Comparison of ENCODE assay signal across 43 mouse cellular contexts in genomic region chr3:20295546-20295945, GRCm38 (mm10). TPM values are rescaled to one million over a fixed set of nuclear protein-coding genes. Genes with fewer than 3 reads are reported as not detected.
"Had no signal": no experiment of that assay in that cellular context is flagged by ENCODE, and none has a peak within 500 bp of the region (broad histone marks: within the 10 kb centered on the region; RNA-seq: fewer than 3 reads in every experiment).

No protein-coding gene starts in this region.

- DNase-seq: left cerebral cortex, postnatal 4 days; liver; liver, embryonic 13.5 days; liver, postnatal 0 days; lung, adult 18-20 months; lung, adult 2 months; lung, embryonic 14.5 days; lung, postnatal 10 days; lung, postnatal 14 days; lung, postnatal 36 days; lung, postnatal 4 days; midbrain, embryonic 14.5 days had no signal

- H3K36me3 ChIP-seq: limb, embryonic 10.5 days; limb, embryonic 12.5 days; limb, embryonic 13.5 days; limb, embryonic 15.5 days; liver, embryonic 12.5 days; liver, embryonic 13.5 days; liver, embryonic 15.5 days; lung, embryonic 15.5 days; midbrain, embryonic 10.5 days; midbrain, embryonic 12.5 days; midbrain, embryonic 13.5 days; midbrain, embryonic 15.5 days; neural tube, embryonic 12.5 days had no signal

- H3K4me1 ChIP-seq: limb, embryonic 10.5 days; limb, embryonic 12.5 days; limb, embryonic 13.5 days; limb, embryonic 15.5 days; liver, embryonic 13.5 days; liver, embryonic 15.5 days; lung, embryonic 15.5 days; midbrain, embryonic 10.5 days; midbrain, embryonic 12.5 days; midbrain, embryonic 13.5 days; midbrain, embryonic 15.5 days; neural tube, embryonic 12.5 days had no signal

- H3K27ac ChIP-seq: limb, embryonic 10.5 days; limb, embryonic 12.5 days; limb, embryonic 13.5 days; limb, embryonic 15.5 days; liver, embryonic 12.5 days; liver, embryonic 13.5 days; liver, embryonic 14.5 days; liver, embryonic 15.5 days; lung, embryonic 15.5 days; midbrain, embryonic 10.5 days; midbrain, embryonic 12.5 days; midbrain, embryonic 13.5 days; midbrain, embryonic 15.5 days; neural tube, embryonic 12.5 days had no signal

- H3K4me3 ChIP-seq: limb, embryonic 10.5 days; limb, embryonic 12.5 days; limb, embryonic 13.5 days; limb, embryonic 15.5 days; liver, embryonic 12.5 days; liver, embryonic 13.5 days; liver, embryonic 15.5 days; lung, embryonic 15.5 days; megakaryocyte, embryonic 14.5 days; midbrain, embryonic 10.5 days; midbrain, embryonic 12.5 days; midbrain, embryonic 13.5 days; midbrain, embryonic 15.5 days; myocyte; neural tube, embryonic 12.5 days had no signal

- H3K9me3 ChIP-seq: limb, embryonic 10.5 days; limb, embryonic 12.5 days; limb, embryonic 13.5 days; limb, embryonic 15.5 days; liver, embryonic 12.5 days; liver, embryonic 13.5 days; liver, embryonic 15.5 days; lung, embryonic 15.5 days; megakaryocyte, embryonic 14.5 days; midbrain, embryonic 10.5 days; midbrain, embryonic 12.5 days; midbrain, embryonic 13.5 days; midbrain, embryonic 15.5 days; neural tube, embryonic 12.5 days had no signal

- H3K9ac ChIP-seq: limb, embryonic 12.5 days; limb, embryonic 13.5 days; limb, embryonic 15.5 days; liver, embryonic 12.5 days; liver, embryonic 13.5 days; liver, embryonic 14.5 days; liver, embryonic 15.5 days; liver, postnatal 0 days; lung, embryonic 14.5 days; lung, embryonic 15.5 days; midbrain, embryonic 12.5 days; midbrain, embryonic 13.5 days; midbrain, embryonic 15.5 days; neural tube, embryonic 12.5 days had no signal

- H3K27me3 ChIP-seq: limb, embryonic 12.5 days; limb, embryonic 13.5 days; limb, embryonic 15.5 days; liver, embryonic 12.5 days; liver, embryonic 13.5 days; liver, embryonic 15.5 days; lung, embryonic 15.5 days; megakaryocyte, embryonic 14.5 days; midbrain, embryonic 12.5 days; midbrain, embryonic 13.5 days; midbrain, embryonic 15.5 days; neural tube, embryonic 12.5 days had no signal

- ATAC-seq: liver, embryonic 12.5 days; liver, postnatal 0 days; lung, postnatal 0 days; midbrain, embryonic 13.5 days; midbrain, embryonic 15.5 days; midbrain, embryonic 16.5 days had no signal

RNA-seq across cellular contexts. Expression of gene Cpb1, which starts 20.0 kb away (rescaled TPM):
- total RNA-seq: left cerebral cortex, postnatal 36 days; megakaryocyte progenitor cell, adult 5-6 weeks; megakaryocyte, adult 5-6 weeks; megakaryocyte-erythroid progenitor cell, adult 5-6 weeks; midbrain, postnatal 0 days; monocyte, adult 5-6 weeks had no signal
- polyA plus RNA-seq: limb, embryonic 10.5 days; limb, embryonic 11.5 days; limb, embryonic 12.5 days; limb, embryonic 13.5 days; liver, adult 2 months; liver, embryonic 11.5 days; liver, embryonic 12.5 days; liver, postnatal 0 days; macrophage; midbrain, embryonic 11.5 days; midbrain, embryonic 12.5 days; midbrain, embryonic 14.5 days; myocyte; neural tube, embryonic 11.5 days; neural tube, embryonic 12.5 days had no signal

RNA-seq across cellular contexts. Expression of gene Cpa3, which starts 53.6 kb away (rescaled TPM):
- total RNA-seq: left cerebral cortex, postnatal 14 days; left cerebral cortex, postnatal 25 days; left cerebral cortex, postnatal 36 days had no signal
- polyA plus RNA-seq: limb, embryonic 10.5 days; liver, adult 2 months; midbrain, embryonic 10.5 days; myocyte had no signal
